ENCODE assay signal across 12 mouse cellular contexts in genomic region chr4:148015418-148015817, GRCm38 (mm10). TPM values are rescaled to one million over a fixed set of nuclear protein-coding genes. Genes with fewer than 3 reads are reported as not detected.
DNase-seq lines count a peak whose midpoint lies in the region; ATAC-seq and TF ChIP-seq lines count a peak whose summit lies in the region.
"Had no signal": no experiment of that assay in that cellular context is flagged by ENCODE, and none has a peak within 500 bp of the region (broad histone marks: within the 10 kb centered on the region; RNA-seq: fewer than 3 reads in every experiment).

No protein-coding gene starts in this region.

- ATAC-seq in midbrain, embryonic 13.5 days = no peak

- no peak overlapping the region for H3K4me2 ChIP-seq in midbrain, embryonic 13.5 days (replicated peaks)
- H3K4me2 ChIP-seq: embryonic facial prominence, embryonic 13.5 days; hindbrain, embryonic 14.5 days; neural tube, embryonic 15.5 days had no signal

- no peak for TF ChIP-seq POLR2A in cerebellum, adult 2 months (IDR thresholded peaks at IDR 0.05; ENCODE audit: borderline replicate concordance, insufficient read depth, low read length)
- TF ChIP-seq POLR2A in cortical plate, adult 2 months (IDR thresholded peaks at IDR 0.05; ENCODE audit: extremely low read depth, insufficient read depth, low read length) = no peak

- no peak overlapping the region for H3K9ac ChIP-seq in midbrain, embryonic 13.5 days (replicated peaks)
- H3K9ac ChIP-seq: embryonic facial prominence, embryonic 13.5 days; hindbrain, embryonic 14.5 days; neural tube, embryonic 15.5 days had no signal

- no peaks in the 10 kb centered on the region for H3K9me3 ChIP-seq in midbrain, embryonic 13.5 days
- H3K9me3 ChIP-seq: embryonic facial prominence, embryonic 13.5 days; neural tube, embryonic 15.5 days had no signal

- TF ChIP-seq CTCF in cerebellum, adult 2 months (IDR thresholded peaks at IDR 0.05; ENCODE audit: borderline replicate concordance, insufficient read depth, low read depth, low read length) = peak; percentile 49
- TF ChIP-seq CTCF in layer of hippocampus, adult 2 months (conservative IDR thresholded peaks at IDR 0.05) = peak; percentile 72
- peak; percentile 47 for TF ChIP-seq CTCF in cortical plate, adult 2 months (IDR thresholded peaks at IDR 0.05; ENCODE audit: extremely low read depth, insufficient read depth, low read length)

- DNase-seq in cerebellum, adult 2 months = no peak
- DNase-seq in cerebellum, adult 11-12 months = no peak
- DNase-seq in layer of hippocampus, adult 2 months (ENCODE audit: low spot score in 2 of 2) = no peak
- DNase-seq in layer of hippocampus, adult 11-12 months (ENCODE audit: low spot score) = no peak
- DNase-seq in A20 (ENCODE audit: low read depth, low spot score) = peak; percentile 23
- DNase-seq in urinary bladder, postnatal 25 days (ENCODE audit: low spot score) = no peak

- H3K27me3 ChIP-seq in cerebellum, adult 2 months (ENCODE audit: control insufficient read depth, insufficient read depth, low read length) = no peaks in the 10 kb centered on the region
- no peaks in the 10 kb centered on the region for H3K27me3 ChIP-seq in midbrain, embryonic 13.5 days
- H3K27me3 ChIP-seq: embryonic facial prominence, embryonic 13.5 days; neural tube, embryonic 15.5 days had no signal

- no peak overlapping the region for H3K27ac ChIP-seq in cerebellum, adult 2 months (ENCODE audit: insufficient read depth, low read length)
- no peak overlapping the region for H3K27ac ChIP-seq in layer of hippocampus, adult 2 months
- H3K27ac ChIP-seq in cortical plate, adult 2 months (ENCODE audit: insufficient read depth, low read length) = no peak overlapping the region
- H3K27ac ChIP-seq in midbrain, embryonic 13.5 days = no peak overlapping the region
- H3K27ac ChIP-seq: embryonic facial prominence, embryonic 13.5 days; hindbrain, embryonic 14.5 days; neural tube, embryonic 15.5 days had no signal

- WGBS in cerebellum, adult 2 months = 80% methylated on average over 10 of the region's 10 CpGs
- 84% methylated on average over 10 of the region's 10 CpGs for WGBS in midbrain, embryonic 13.5 days

- no peaks in the 10 kb centered on the region for H3K4me1 ChIP-seq in cerebellum, adult 2 months (ENCODE audit: control insufficient read depth, insufficient read depth, low read length)
- peaks cover 1% of the 10 kb centered on the region; the same call in 1 of the 2 replicates for H3K4me1 ChIP-seq in cortical plate, adult 2 months (ENCODE audit: control insufficient read depth, insufficient read depth, low read length)
- peaks cover 6% of the 10 kb centered on the region for H3K4me1 ChIP-seq in midbrain, embryonic 13.5 days (replicated peaks)
- H3K4me1 ChIP-seq: neural tube, embryonic 15.5 days had no signal

- H3K4me3 ChIP-seq in cerebellum, adult 2 months (replicated peaks; ENCODE audit: insufficient read depth, low read depth, low read length) = no peak overlapping the region
- H3K4me3 ChIP-seq in layer of hippocampus, adult 2 months = no peak overlapping the region
- no peak overlapping the region for H3K4me3 ChIP-seq in cortical plate, adult 2 months (ENCODE audit: insufficient read depth, low read length)
- no peak overlapping the region for H3K4me3 ChIP-seq in midbrain, embryonic 13.5 days (replicated peaks)
- H3K4me3 ChIP-seq: embryonic facial prominence, embryonic 13.5 days; neural tube, embryonic 15.5 days had no signal

- H3K36me3 ChIP-seq in midbrain, embryonic 13.5 days = peaks cover 97% of the 10 kb centered on the region

RNA-seq across cellular contexts. Expression of gene Nppa, which starts 14.9 kb away (rescaled TPM):
- polyA plus RNA-seq in cerebellum, adult 2 months (2012; rRNA removed) = 0.13 TPM in 1 of 2 replicates, not detected in the other
- total RNA-seq in layer of hippocampus, adult 2 months (2021) = not detected
- 0.21 TPM in 2 replicates for polyA plus RNA-seq in cortical plate, adult 2 months (2012; rRNA removed)
- polyA plus RNA-seq in midbrain, embryonic 13.5 days (2015; fragmentation: Nextera tagmentation; extraction: Ambion mirVana) = 2.5 and 3.4 TPM in 2 replicates
- polyA plus RNA-seq: gonadal fat pad, adult 2 months had no signal

RNA-seq across cellular contexts. Expression of gene Clcn6, which starts 23.2 kb away (rescaled TPM):
- 56.8 and 59.4 TPM in 2 replicates for polyA plus RNA-seq in cerebellum, adult 2 months (2012; rRNA removed)
- total RNA-seq in layer of hippocampus, adult 2 months (2021) = 10 to 100 TPM; 77.0 to 77.6 TPM
- 44.6 and 45.0 TPM in 2 replicates for polyA plus RNA-seq in cortical plate, adult 2 months (2012; rRNA removed)
- polyA plus RNA-seq in midbrain, embryonic 13.5 days (2015; fragmentation: Nextera tagmentation; extraction: Ambion mirVana) = 33.9 and 35.3 TPM in 2 replicates

RNA-seq across cellular contexts. Expression of gene Mthfr, which starts 23.5 kb away (rescaled TPM):
- 27.2 and 29.8 TPM in 2 replicates for polyA plus RNA-seq in cerebellum, adult 2 months (2012; rRNA removed)
- 10 to 100 TPM; 33.5 to 37.2 TPM for total RNA-seq in layer of hippocampus, adult 2 months (2021)
- 32.2 and 34.2 TPM in 2 replicates for polyA plus RNA-seq in cortical plate, adult 2 months (2012; rRNA removed)
- 26.6 and 28.4 TPM in 2 replicates for polyA plus RNA-seq in midbrain, embryonic 13.5 days (2015; fragmentation: Nextera tagmentation; extraction: Ambion mirVana)

RNA-seq across cellular contexts. Expression of gene Nppb, which starts 29.8 kb away (rescaled TPM):
- polyA plus RNA-seq in cerebellum, adult 2 months (2012; rRNA removed) = 0.15 TPM in 1 of 2 replicates, not detected in the other
- total RNA-seq in layer of hippocampus, adult 2 months (2021) = not detected
- polyA plus RNA-seq in cortical plate, adult 2 months (2012; rRNA removed) = not detected in 2 replicates
- polyA plus RNA-seq in midbrain, embryonic 13.5 days (2015; fragmentation: Nextera tagmentation; extraction: Ambion mirVana) = 0.36 TPM in 1 of 2 replicates, not detected in the other
- polyA plus RNA-seq: gonadal fat pad, adult 2 months had no signal
